Comparison of ENCODE assay signal across 15 mouse cellular contexts in the genomic region with DNA sequence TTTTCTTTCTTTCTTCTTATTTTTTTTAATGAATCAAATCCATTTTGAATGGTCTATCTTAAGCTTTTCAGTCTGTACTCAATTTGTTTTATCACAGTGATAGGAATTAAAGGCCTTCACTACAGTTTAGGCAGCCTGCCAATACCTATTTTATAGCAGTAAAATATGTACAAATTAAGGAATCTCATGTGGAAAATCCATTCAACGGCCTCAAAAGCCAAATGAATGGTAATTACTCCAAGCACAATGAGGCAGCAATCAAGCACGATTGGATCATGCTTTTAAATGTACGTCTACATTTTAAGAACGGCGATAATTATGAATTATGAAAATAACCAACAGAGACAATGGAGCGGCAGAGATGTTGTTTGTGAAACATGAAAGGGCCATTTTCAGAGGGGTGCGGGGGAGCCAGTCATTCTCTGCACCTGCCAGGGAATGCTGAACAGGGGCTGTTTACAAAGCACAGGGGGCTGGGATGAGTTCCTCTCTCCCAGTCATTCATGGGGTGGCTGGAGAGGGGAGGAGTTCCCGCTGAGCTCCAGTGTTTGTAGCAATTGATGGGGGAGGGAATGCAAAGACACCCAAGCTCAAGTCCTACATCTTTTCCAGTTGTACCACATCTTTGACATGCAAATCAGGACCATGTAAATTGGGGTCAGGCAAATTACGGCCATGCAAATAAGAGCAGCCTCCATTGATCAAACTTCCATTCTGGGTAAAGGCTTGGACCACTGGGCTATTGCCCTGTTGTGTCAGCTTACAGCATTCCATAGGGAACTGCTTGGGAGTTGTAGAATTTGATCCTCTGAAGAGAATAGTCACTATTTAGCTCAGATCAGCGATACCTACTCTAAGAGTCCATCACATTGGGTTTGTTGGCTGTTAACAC.
A peak's percentile ranks its signal among the peaks of the same experiment; 100 is the strongest.
DNase-seq lines count a peak whose midpoint lies in the region; ATAC-seq lines count a peak whose summit lies in the region.
"Had no signal": no experiment of that assay in that cellular context is flagged by ENCODE, and none has a peak within 500 bp of the region (broad histone marks: within the 10 kb centered on the region; RNA-seq: fewer than 3 reads in every experiment).

No protein-coding gene starts in this region.

- H3K9me3 ChIP-seq in midbrain, embryonic 11.5 days (ENCODE audit: control insufficient read depth, low read length) = no peaks in the 10 kb centered on the region
- no peaks in the 10 kb centered on the region for H3K9me3 ChIP-seq in midbrain, embryonic 10.5 days (replicated peaks)
- H3K9me3 ChIP-seq in embryonic facial prominence, embryonic 14.5 days (ENCODE audit: control insufficient read depth, low read length) = no peaks in the 10 kb centered on the region
- H3K9me3 ChIP-seq in neural tube, embryonic 15.5 days (replicated peaks) = no peaks in the 10 kb centered on the region
- H3K9me3 ChIP-seq in intestine, embryonic 16.5 days (ENCODE audit: control insufficient read depth, low read length) = no peaks in the 10 kb centered on the region
- H3K9me3 ChIP-seq: heart, embryonic 10.5 days; lung, embryonic 15.5 days had no signal

- H3K36me3 ChIP-seq in midbrain, embryonic 11.5 days (ENCODE audit: control insufficient read depth, insufficient read depth, low read length) = no peaks in the 10 kb centered on the region
- no peaks in the 10 kb centered on the region for H3K36me3 ChIP-seq in midbrain, embryonic 10.5 days
- H3K36me3 ChIP-seq in embryonic facial prominence, embryonic 14.5 days (ENCODE audit: control insufficient read depth, insufficient read depth, low read length) = no peaks in the 10 kb centered on the region
- no peaks in the 10 kb centered on the region for H3K36me3 ChIP-seq in neural tube, embryonic 15.5 days
- H3K36me3 ChIP-seq in intestine, embryonic 16.5 days (ENCODE audit: control insufficient read depth, insufficient read depth, low read length) = no peaks in the 10 kb centered on the region
- H3K36me3 ChIP-seq: heart, embryonic 10.5 days; lung, embryonic 15.5 days had no signal

- no peak overlapping the region for H3K4me3 ChIP-seq in midbrain, embryonic 11.5 days (ENCODE audit: low read depth, low read length)
- H3K4me3 ChIP-seq in midbrain, embryonic 10.5 days = no peak overlapping the region
- H3K4me3 ChIP-seq in embryonic facial prominence, embryonic 14.5 days (ENCODE audit: low read depth, low read length) = no peak overlapping the region
- H3K4me3 ChIP-seq in neural tube, embryonic 15.5 days (replicated peaks) = no peak overlapping the region
- H3K4me3 ChIP-seq in intestine, embryonic 16.5 days (ENCODE audit: low read length) = no peak overlapping the region
- H3K4me3 ChIP-seq: heart, embryonic 10.5 days; lung, embryonic 15.5 days had no signal

- H3K4me1 ChIP-seq in midbrain, embryonic 11.5 days (ENCODE audit: control insufficient read depth, insufficient read depth, low read length) = no peaks in the 10 kb centered on the region; the same call in 1 of the 2 replicates
- H3K4me1 ChIP-seq in midbrain, embryonic 10.5 days = peaks cover 5% of the 10 kb centered on the region
- H3K4me1 ChIP-seq in embryonic facial prominence, embryonic 14.5 days (ENCODE audit: control insufficient read depth, insufficient read depth, low read length) = no peaks in the 10 kb centered on the region
- peaks cover 6% of the 10 kb centered on the region; the same call in 1 of the 2 replicates for H3K4me1 ChIP-seq in neural tube, embryonic 15.5 days
- no peaks in the 10 kb centered on the region for H3K4me1 ChIP-seq in intestine, embryonic 16.5 days (ENCODE audit: control insufficient read depth, insufficient read depth, low read length)
- H3K4me1 ChIP-seq: heart, embryonic 10.5 days; lung, embryonic 15.5 days had no signal

- peak; percentile 54; the same call in 1 of the 2 replicates for ATAC-seq in midbrain, embryonic 11.5 days (ENCODE audit: low FRiP score)
- ATAC-seq in embryonic facial prominence, embryonic 14.5 days (ENCODE audit: low read depth) = no peak
- ATAC-seq in neural tube, embryonic 15.5 days (ENCODE audit: low FRiP score) = no peak
- no peak for ATAC-seq in intestine, embryonic 16.5 days

- DNase-seq in midbrain, embryonic 11.5 days (ENCODE audit: low spot score, missing footprints) = no peak
- DNase-seq in midbrain, embryonic 10.5 days (ENCODE audit: low spot score) = no peak
- DNase-seq in embryonic facial prominence, embryonic 14.5 days (ENCODE audit: low spot score) = peak; percentile 50
- DNase-seq in layer of hippocampus, adult 18-20 months (ENCODE audit: low spot score in 2 of 2) = peak; percentile 2 to 3
- DNase-seq in T-cell, adult 2 months (ENCODE audit: low spot score) = no peak
- DNase-seq in spleen, adult 18-20 months = no peak
- DNase-seq: cerebellum, adult 9-10 months; kidney, adult 2 months; left cerebral cortex, postnatal 4 days; thymus, postnatal 36 days had no signal

- no peak overlapping the region for H3K4me2 ChIP-seq in midbrain, embryonic 11.5 days
- no peak overlapping the region for H3K4me2 ChIP-seq in embryonic facial prominence, embryonic 14.5 days (ENCODE audit: low read depth, low read length)
- H3K4me2 ChIP-seq in neural tube, embryonic 15.5 days = peak overlapping the region; percentile 25; the same call in 1 of the 2 replicates
- no peak overlapping the region for H3K4me2 ChIP-seq in intestine, embryonic 16.5 days (ENCODE audit: low read depth, low read length)
- H3K4me2 ChIP-seq: lung, embryonic 15.5 days had no signal

- H3K9ac ChIP-seq in midbrain, embryonic 11.5 days (ENCODE audit: low read length) = no peak overlapping the region
- H3K9ac ChIP-seq in embryonic facial prominence, embryonic 14.5 days (ENCODE audit: low read depth, low read length) = no peak overlapping the region
- H3K9ac ChIP-seq in neural tube, embryonic 15.5 days (replicated peaks) = no peak overlapping the region
- H3K9ac ChIP-seq in intestine, embryonic 16.5 days (ENCODE audit: low read depth, low read length) = no peak overlapping the region
- H3K9ac ChIP-seq: lung, embryonic 15.5 days had no signal

- WGBS in midbrain, embryonic 11.5 days = 55% methylated on average over 10 of the region's 10 CpGs
- WGBS in midbrain, embryonic 10.5 days = 63% methylated on average over 10 of the region's 10 CpGs
- WGBS in embryonic facial prominence, embryonic 14.5 days = 49% methylated on average over 10 of the region's 10 CpGs
- 14% methylated on average over 10 of the region's 10 CpGs for WGBS in neural tube, embryonic 15.5 days
- WGBS in intestine, embryonic 16.5 days = 64% methylated on average over 10 of the region's 10 CpGs

- H3K27ac ChIP-seq in midbrain, embryonic 11.5 days (ENCODE audit: low read depth, low read length) = no peak overlapping the region
- H3K27ac ChIP-seq in midbrain, embryonic 10.5 days (replicated peaks) = no peak overlapping the region
- H3K27ac ChIP-seq in embryonic facial prominence, embryonic 14.5 days (replicated peaks; ENCODE audit: low read depth, low read length) = no peak overlapping the region
- H3K27ac ChIP-seq in neural tube, embryonic 15.5 days (replicated peaks) = no peak overlapping the region
- no peak overlapping the region for H3K27ac ChIP-seq in intestine, embryonic 16.5 days (ENCODE audit: low read length)
- H3K27ac ChIP-seq: heart, embryonic 10.5 days; lung, embryonic 15.5 days had no signal

- H3K27me3 ChIP-seq in midbrain, embryonic 11.5 days (ENCODE audit: control insufficient read depth, insufficient read depth, low read length) = no peaks in the 10 kb centered on the region
- no peaks in the 10 kb centered on the region for H3K27me3 ChIP-seq in midbrain, embryonic 10.5 days (ENCODE audit: low read depth, poor library complexity, severe bottlenecking)
- H3K27me3 ChIP-seq in embryonic facial prominence, embryonic 14.5 days (replicated peaks; ENCODE audit: control insufficient read depth, insufficient read depth, low read length) = no peaks in the 10 kb centered on the region
- H3K27me3 ChIP-seq in neural tube, embryonic 15.5 days (replicated peaks) = no peaks in the 10 kb centered on the region
- H3K27me3 ChIP-seq in intestine, embryonic 16.5 days (replicated peaks; ENCODE audit: control insufficient read depth, insufficient read depth, low read length) = no peaks in the 10 kb centered on the region
- H3K27me3 ChIP-seq: CH12.LX; lung, embryonic 15.5 days had no signal

Comparison
In these comparisons a context has a peak if more than half of its experiments do, and no peak if none do; other contexts are left out.
1. DNase-seq: peak in embryonic facial prominence, embryonic 14.5 days (single experiment) and layer of hippocampus, adult 18-20 months (2 of 2); none in midbrain, embryonic 11.5 days (single experiment), midbrain, embryonic 10.5 days (single experiment), T-cell, adult 2 months (single experiment) and spleen, adult 18-20 months (0 of 2).